Mouse (Mus musculus): ENCODE results near the gene Scamp4. TPM values are rescaled to one million over a fixed set of nuclear protein-coding genes. Genes with fewer than 3 reads are reported as not detected.
"Not testable (repeated sequence)": the region's sequence is repeated elsewhere in the genome, so short reads cannot be mapped to it uniquely, and the experiment has no call there.

Gene Scamp4
- total and polyA plus RNA-seq, 2 experiments from 2014 or later = 39.2 to 44.5 TPM

GRCm38 (mm10) chr10:80596318-80596717, 6.4 kb upstream of the Scamp4 start:
- DNase-seq (ENCODE audit: low spot score) (no peak), ATAC-seq (ENCODE audit: insufficient read depth, low read depth) (no peak)
- Histone ChIP-seq H3K9me3 (replicated peaks; ENCODE audit: control insufficient read depth, low read length) (no peaks in the 10 kb centered on the region), H3K27me3 (ENCODE audit: control insufficient read depth, insufficient read depth, low read length) (no peaks in the 10 kb centered on the region), H3K4me2 (ENCODE audit: low read depth, low read length) (no peak overlapping the region), H3K9ac (replicated peaks; ENCODE audit: low read depth, low read length) (no peak overlapping the region), H3K36me3 (replicated peaks; ENCODE audit: control insufficient read depth, insufficient read depth, low read length) (no peaks in the 10 kb centered on the region), H3K4me1 (ENCODE audit: control insufficient read depth, insufficient read depth) (no peaks in the 10 kb centered on the region), H3K27ac (ENCODE audit: low read depth) (no peak overlapping the region), H3K4me3 (ENCODE audit: low read depth, low read length) (no peak overlapping the region)
- WGBS = 40% methylated on average over 4 of the region's 4 CpGs
- TF ChIP-seq CTCF (IDR thresholded peaks at IDR 0.05; ENCODE audit: low read depth) (no peak), EP300 (IDR thresholded peaks at IDR 0.05; ENCODE audit: low read depth) (no peak)

- Histone ChIP-seq H3K4me1 (ENCODE audit: control insufficient read depth, insufficient read depth) (peaks cover 10% of the 10 kb centered on the region), H3K4me2 (ENCODE audit: low read depth, low read length) (peak overlapping the region; percentile 81), H3K9me3 (replicated peaks; ENCODE audit: control insufficient read depth, low read length) (no peaks in the 10 kb centered on the region), H3K27ac (ENCODE audit: low read depth) (peak overlapping the region; percentile 83), H3K36me3 (replicated peaks; ENCODE audit: control insufficient read depth, insufficient read depth, low read length) (peaks cover 22% of the 10 kb centered on the region), H3K9ac (replicated peaks; ENCODE audit: low read depth, low read length) (peak overlapping the region; percentile 51), H3K27me3 (ENCODE audit: control insufficient read depth, insufficient read depth, low read length) (no peaks in the 10 kb centered on the region), H3K4me3 (ENCODE audit: low read depth, low read length) (peak overlapping the region; percentile 81)
- DNase-seq (ENCODE audit: low spot score) = no peak
- TF ChIP-seq EP300 (IDR thresholded peaks at IDR 0.05; ENCODE audit: low read depth) = no peak
- TF ChIP-seq CTCF (IDR thresholded peaks at IDR 0.05; ENCODE audit: low read depth) = no peak
- no peak for ATAC-seq (ENCODE audit: insufficient read depth, low read depth)
- WGBS = 24% methylated on average over 7 of the region's 7 CpGs
Observed at GRCm38 (mm10) chr10:80603364-80603763, 692 bp downstream of the Scamp4 start.

- WGBS = 82% methylated on average over 7 of the region's 7 CpGs
Observed at GRCm38 (mm10) chr10:80604001-80604509, 1.4 kb downstream of the Scamp4 start.

GRCm38 (mm10) chr10:80604988-80605387, 2.3 kb downstream of the Scamp4 start:
- Histone ChIP-seq H3K9me3 (replicated peaks; ENCODE audit: control insufficient read depth, low read length) (no peaks in the 10 kb centered on the region), H3K4me3 (ENCODE audit: low read depth, low read length) (no peak overlapping the region), H3K27ac (ENCODE audit: low read depth) (no peak overlapping the region), H3K4me2 (ENCODE audit: low read depth, low read length) (no peak overlapping the region), H3K36me3 (replicated peaks; ENCODE audit: control insufficient read depth, insufficient read depth, low read length) (peaks cover 35% of the 10 kb centered on the region), H3K9ac (replicated peaks; ENCODE audit: low read depth, low read length) (no peak overlapping the region), H3K27me3 (ENCODE audit: control insufficient read depth, insufficient read depth, low read length) (no peaks in the 10 kb centered on the region), H3K4me1 (ENCODE audit: control insufficient read depth, insufficient read depth) (peaks cover 10% of the 10 kb centered on the region)
- DNase-seq (ENCODE audit: low spot score) (no peak), ATAC-seq (ENCODE audit: insufficient read depth, low read depth) (no peak)
- TF ChIP-seq CTCF (IDR thresholded peaks at IDR 0.05; ENCODE audit: low read depth) (no peak), EP300 (IDR thresholded peaks at IDR 0.05; ENCODE audit: low read depth) (no peak)
- 81% methylated on average over 2 of the region's 2 CpGs for WGBS

More at GRCm38 (mm10) chr10:80604001-80604509, 1.4 kb downstream of the Scamp4 start:
- Histone ChIP-seq H3K4me2 (ENCODE audit: low read depth, low read length) (peak overlapping the region; percentile 81), H3K9ac (replicated peaks; ENCODE audit: low read depth, low read length) (no peak overlapping the region), H3K9me3 (replicated peaks; ENCODE audit: control insufficient read depth, low read length) (no peaks in the 10 kb centered on the region), H3K4me1 (ENCODE audit: control insufficient read depth, insufficient read depth) (peaks cover 10% of the 10 kb centered on the region), H3K36me3 (replicated peaks; ENCODE audit: control insufficient read depth, insufficient read depth, low read length) (peaks cover 29% of the 10 kb centered on the region), H3K4me3 (ENCODE audit: low read depth, low read length) (no peak overlapping the region), H3K27me3 (ENCODE audit: control insufficient read depth, insufficient read depth, low read length) (no peaks in the 10 kb centered on the region), H3K27ac (ENCODE audit: low read depth) (peak overlapping the region; percentile 83; the same call in 1 of the 2 replicates)
- ATAC-seq (ENCODE audit: insufficient read depth, low read depth) (no peak), DNase-seq (ENCODE audit: low spot score) (no peak)
- TF ChIP-seq EP300 (IDR thresholded peaks at IDR 0.05; ENCODE audit: low read depth) (no peak), CTCF (IDR thresholded peaks at IDR 0.05; ENCODE audit: low read depth) (no peak)

- H3K4me3 ChIP-seq (ENCODE audit: low read depth, low read length); H3K4me2 ChIP-seq (ENCODE audit: low read depth, low read length); H3K9me3 ChIP-seq (replicated peaks; ENCODE audit: control insufficient read depth, low read length); H3K27me3 ChIP-seq (ENCODE audit: control insufficient read depth, insufficient read depth, low read length); H3K27ac ChIP-seq (ENCODE audit: low read depth); DNase-seq (ENCODE audit: low spot score); H3K9ac ChIP-seq (replicated peaks; ENCODE audit: low read depth, low read length); H3K4me1 ChIP-seq (ENCODE audit: control insufficient read depth, insufficient read depth); ATAC-seq (ENCODE audit: insufficient read depth, low read depth): not testable (repeated sequence)
- WGBS = 76% methylated on average over 3 of the region's 4 CpGs
- H3K36me3 ChIP-seq (replicated peaks; ENCODE audit: control insufficient read depth, insufficient read depth, low read length) = peaks cover 35% of the 10 kb centered on the region
Observed at GRCm38 (mm10) chr10:80605721-80606120, 3.0 kb downstream of the Scamp4 start, which contains the start of gene Gm49322. Gene Gm49322, plus strand, starts transcription at chr10:80606021.

- ATAC-seq (ENCODE audit: insufficient read depth, low read depth) = no peak
- TF ChIP-seq EP300 (IDR thresholded peaks at IDR 0.05; ENCODE audit: low read depth) (no peak), CTCF (IDR thresholded peaks at IDR 0.05; ENCODE audit: low read depth) (no peak)
Observed at GRCm38 (mm10) chr10:80606306-80606705, 3.6 kb downstream of the Scamp4 start.

More at GRCm38 (mm10) chr10:80606306-80606705, 3.6 kb downstream of the Scamp4 start:
- 87% methylated on average over 23 of the region's 23 CpGs for WGBS
- Histone ChIP-seq H3K9me3 (replicated peaks; ENCODE audit: control insufficient read depth, low read length) (no peaks in the 10 kb centered on the region), H3K4me2 (ENCODE audit: low read depth, low read length) (no peak overlapping the region), H3K4me3 (ENCODE audit: low read depth, low read length) (no peak overlapping the region), H3K27ac (ENCODE audit: low read depth) (no peak overlapping the region), H3K9ac (replicated peaks; ENCODE audit: low read depth, low read length) (no peak overlapping the region), H3K4me1 (ENCODE audit: control insufficient read depth, insufficient read depth) (peaks cover 10% of the 10 kb centered on the region), H3K36me3 (replicated peaks; ENCODE audit: control insufficient read depth, insufficient read depth, low read length) (peaks cover 35% of the 10 kb centered on the region), H3K27me3 (ENCODE audit: control insufficient read depth, insufficient read depth, low read length) (no peaks in the 10 kb centered on the region)
- no peak for DNase-seq (ENCODE audit: low spot score)
